Comparison of ENCODE assay signal across 8 mouse cellular contexts in the genomic region with DNA sequence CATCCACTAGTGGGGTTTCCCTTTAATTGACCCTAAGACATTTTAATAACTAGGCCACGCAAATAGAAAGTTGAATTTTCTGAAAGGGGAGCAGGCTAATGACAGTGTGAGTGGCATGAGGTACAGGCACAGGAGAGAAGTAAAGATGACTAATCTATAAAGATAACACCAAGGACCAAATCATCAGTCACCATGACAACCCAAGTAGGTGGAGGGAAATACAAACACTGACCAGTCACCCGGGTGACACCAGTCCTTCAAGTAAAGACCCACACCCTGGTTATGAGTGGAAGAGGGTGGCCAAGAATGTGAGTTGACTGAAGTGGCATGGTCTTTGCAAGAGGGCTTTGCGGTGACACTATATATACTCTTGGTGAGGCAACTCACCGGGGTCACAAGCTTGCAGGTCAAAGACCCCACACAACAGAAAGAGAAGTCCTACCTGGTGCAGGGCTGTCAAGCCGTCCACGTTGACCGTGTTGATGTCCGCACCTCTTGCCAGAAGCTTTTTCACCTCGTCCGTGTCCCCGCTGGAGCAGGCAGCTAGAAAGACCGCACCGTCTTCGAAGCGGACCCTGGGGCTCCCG. TPM values are rescaled to one million over a fixed set of nuclear protein-coding genes. Genes with fewer than 3 reads are reported as not detected.
DNase-seq lines count a peak whose midpoint lies in the region; ATAC-seq and TF ChIP-seq lines count a peak whose summit lies in the region.

No protein-coding gene starts in this region.

- TF ChIP-seq POLR2A in spleen, adult 2 months (IDR thresholded peaks at IDR 0.05; ENCODE audit: low read depth, low read length) = no peak

- TF ChIP-seq CTCF in spleen, adult 2 months (IDR thresholded peaks at IDR 0.05; ENCODE audit: extremely low read depth, insufficient read depth, insufficient read length, insufficient replicate concordance) = no peak

- peak overlapping the region; percentile 73 for H3K9ac ChIP-seq in hindbrain, embryonic 16.5 days (ENCODE audit: low read depth, low read length)
- H3K9ac ChIP-seq in midbrain, embryonic 12.5 days (replicated peaks) = peak overlapping the region; percentile 88

- no peaks in the 10 kb centered on the region for H3K27me3 ChIP-seq in spleen, adult 2 months (ENCODE audit: control insufficient read depth, insufficient read depth, low read length)
- no peaks in the 10 kb centered on the region for H3K27me3 ChIP-seq in hindbrain, embryonic 16.5 days (replicated peaks; ENCODE audit: control insufficient read depth, insufficient read depth, low read length)
- no peaks in the 10 kb centered on the region; the same call in 1 of the 2 replicates for H3K27me3 ChIP-seq in midbrain, embryonic 12.5 days

- no peaks in the 10 kb centered on the region for H3K36me3 ChIP-seq in spleen, adult 2 months (ENCODE audit: control insufficient read depth, insufficient read depth, low read length)
- H3K36me3 ChIP-seq in hindbrain, embryonic 16.5 days (ENCODE audit: control insufficient read depth, insufficient read depth, low read length) = no peaks in the 10 kb centered on the region
- H3K36me3 ChIP-seq in midbrain, embryonic 12.5 days = no peaks in the 10 kb centered on the region

- ATAC-seq in hindbrain, embryonic 16.5 days = no peak; the same call in 1 of the 2 replicates
- peak; percentile 58 for ATAC-seq in midbrain, embryonic 12.5 days (ENCODE audit: low FRiP score, low read depth)

- DNase-seq in adrenal gland, adult (ENCODE audit: inconsistent age in 2 of 2, low spot score in 1 of 2) = peak; percentile 57 to 91
- no peak for DNase-seq in adrenal gland, postnatal 4 days (ENCODE audit: low spot score in 2 of 2)
- no peak for DNase-seq in spleen, adult 2 months (ENCODE audit: low read depth in 1 of 2, low spot score in 2 of 2)
- no peak for DNase-seq in spleen, adult 18-20 months
- DNase-seq in left cerebral cortex, adult 8-10 months (ENCODE audit: low spot score in 2 of 2) = no peak
- no peak for DNase-seq in right cerebral cortex, postnatal 25 days

- H3K4me2 ChIP-seq in hindbrain, embryonic 16.5 days (ENCODE audit: low read length) = peak overlapping the region; percentile 79
- H3K4me2 ChIP-seq in midbrain, embryonic 12.5 days (replicated peaks) = peak overlapping the region; percentile 85

- peak overlapping the region; percentile 96 for H3K4me3 ChIP-seq in spleen, adult 2 months (ENCODE audit: extremely low read depth, insufficient read depth, insufficient read length)
- peak overlapping the region; percentile 55 for H3K4me3 ChIP-seq in hindbrain, embryonic 16.5 days (ENCODE audit: low read length)
- H3K4me3 ChIP-seq in midbrain, embryonic 12.5 days = peak overlapping the region; percentile 82

- H3K4me1 ChIP-seq in spleen, adult 2 months (ENCODE audit: control insufficient read depth, insufficient read depth, insufficient read length) = peaks cover 5% of the 10 kb centered on the region
- H3K4me1 ChIP-seq in hindbrain, embryonic 16.5 days (ENCODE audit: control insufficient read depth, insufficient read depth, low read depth, low read length) = peaks cover 12% of the 10 kb centered on the region
- H3K4me1 ChIP-seq in midbrain, embryonic 12.5 days = peaks cover 13% of the 10 kb centered on the region

- no peaks in the 10 kb centered on the region for H3K9me3 ChIP-seq in hindbrain, embryonic 16.5 days (ENCODE audit: control insufficient read depth, low read length)
- no peaks in the 10 kb centered on the region for H3K9me3 ChIP-seq in midbrain, embryonic 12.5 days

- WGBS in spleen, adult 2 months = 5% methylated on average over 16 of the region's 16 CpGs
- 4% methylated on average over 16 of the region's 16 CpGs for WGBS in hindbrain, embryonic 16.5 days
- WGBS in midbrain, embryonic 12.5 days = 5% methylated on average over 16 of the region's 16 CpGs

- H3K27ac ChIP-seq in spleen, adult 2 months (ENCODE audit: insufficient read depth, low read length) = no peak overlapping the region
- H3K27ac ChIP-seq in hindbrain, embryonic 16.5 days (ENCODE audit: low read depth, low read length) = peak overlapping the region; percentile 84
- H3K27ac ChIP-seq in midbrain, embryonic 12.5 days (replicated peaks) = peak overlapping the region; percentile 93

RNA-seq across cellular contexts. Expression of gene Ppp1r12b, which starts 0.6 kb away (rescaled TPM):
- total RNA-seq in adrenal gland, postnatal 4 days (2021) = 10 to 100 TPM; 19.7 to 22.1 TPM
- polyA plus RNA-seq in spleen, adult 2 months (2012; rRNA removed) = 6.1 and 6.5 TPM in 2 replicates
- polyA plus RNA-seq in hindbrain, embryonic 16.5 days (2015; fragmentation: Nextera tagmentation; extraction: Ambion mirVana) = 12.8 and 13.4 TPM in 2 replicates
- 13.8 and 14.6 TPM in 2 replicates for polyA plus RNA-seq in midbrain, embryonic 12.5 days (2016; fragmentation: Nextera tagmentation; extraction: Ambion mirVana)
- total RNA-seq in left cerebral cortex, adult 8-10 months (2022) = 10 to 100 TPM; 70.1 to 85.0 (median 73.8) TPM

RNA-seq across cellular contexts. Expression of gene Ube2t, which starts 7.2 kb away (rescaled TPM):
- 10 to 100 TPM; 11.1 to 12.1 TPM for total RNA-seq in adrenal gland, postnatal 4 days (2021)
- 2.1 and 3.8 TPM in 2 replicates for polyA plus RNA-seq in spleen, adult 2 months (2012; rRNA removed)
- 12.3 and 13.2 TPM in 2 replicates for polyA plus RNA-seq in hindbrain, embryonic 16.5 days (2015; fragmentation: Nextera tagmentation; extraction: Ambion mirVana)
- 43.2 and 43.9 TPM in 2 replicates for polyA plus RNA-seq in midbrain, embryonic 12.5 days (2016; fragmentation: Nextera tagmentation; extraction: Ambion mirVana)
- total RNA-seq in left cerebral cortex, adult 8-10 months (2022) = 1 to 10 TPM in 3 of 4 experiments, under 1 TPM in 1; 0.84 to 2.7 (median 1.7) TPM

Comparison
In these comparisons a context has a peak if more than half of its experiments do, and no peak if none do; other contexts are left out.
1. DNase-seq: peak in adrenal gland, adult (2 of 2); none in adrenal gland, postnatal 4 days (0 of 2), spleen, adult 2 months (0 of 2), spleen, adult 18-20 months (0 of 2), left cerebral cortex, adult 8-10 months (0 of 2) and right cerebral cortex, postnatal 25 days (single experiment).
2. Peak in every context shown above with its lines, with median percentiles within 50 percentile points of each other: H3K4me3 ChIP-seq.